8 mouse cellular contexts compared by ENCODE assay signal in the genomic region with DNA sequence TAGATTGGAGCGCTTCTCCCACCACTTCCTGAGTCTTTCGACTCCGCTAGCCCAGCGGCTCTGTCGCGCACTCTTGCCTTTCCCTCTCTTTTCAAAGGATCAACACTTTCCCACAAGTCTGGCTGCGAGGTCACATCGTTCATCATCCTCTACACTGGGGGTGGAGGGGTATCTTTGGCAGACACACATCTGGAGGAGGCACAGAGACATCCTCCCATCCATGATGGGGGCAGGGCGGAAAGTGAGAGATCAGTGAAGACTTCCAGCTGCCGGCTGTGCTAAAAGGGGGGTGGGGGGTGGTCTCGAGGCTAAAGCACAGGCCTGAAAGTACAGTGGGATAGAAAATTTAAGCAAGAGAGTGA. TPM values are rescaled to one million over a fixed set of nuclear protein-coding genes. Genes with fewer than 3 reads are reported as not detected.
DNase-seq lines count a peak whose midpoint lies in the region; ATAC-seq and TF ChIP-seq lines count a peak whose summit lies in the region.

No protein-coding gene starts in this region.

- peak overlapping the region; percentile 74 for H3K9ac ChIP-seq in embryonic facial prominence, embryonic 13.5 days
- peak overlapping the region; percentile 100 for H3K9ac ChIP-seq in hindbrain, postnatal 0 days (replicated peaks; ENCODE audit: low read length)
- peak overlapping the region; percentile 62 for H3K9ac ChIP-seq in lung, embryonic 16.5 days (ENCODE audit: low read length)
- H3K9ac ChIP-seq in stomach, embryonic 14.5 days (replicated peaks; ENCODE audit: low read depth, low read length): peak overlapping the region; percentile 37; the same call in 1 of the 2 replicates

- no peaks in the 10 kb centered on the region for H3K27me3 ChIP-seq in C2C12 (ENCODE audit: control insufficient read depth, insufficient read depth, insufficient read length)
- H3K27me3 ChIP-seq in embryonic facial prominence, embryonic 13.5 days: no peaks in the 10 kb centered on the region
- no peaks in the 10 kb centered on the region for H3K27me3 ChIP-seq in hindbrain, postnatal 0 days (ENCODE audit: insufficient read depth, low read length)
- H3K27me3 ChIP-seq in lung, embryonic 16.5 days (ENCODE audit: control insufficient read depth, insufficient read depth, low read depth, low read length): no peaks in the 10 kb centered on the region
- no peaks in the 10 kb centered on the region for H3K27me3 ChIP-seq in stomach, embryonic 14.5 days (ENCODE audit: control insufficient read depth, insufficient read depth, low read length)

- WGBS in embryonic facial prominence, embryonic 13.5 days: under 1% methylated on average over 11 of the region's 11 CpGs
- WGBS in hindbrain, postnatal 0 days: under 1% methylated on average over 11 of the region's 11 CpGs
- WGBS in lung, embryonic 16.5 days: under 1% methylated on average over 11 of the region's 11 CpGs
- 0% methylated on average over 11 of the region's 11 CpGs for WGBS in stomach, embryonic 14.5 days

- peak overlapping the region; percentile 94 for H3K4me2 ChIP-seq in embryonic facial prominence, embryonic 13.5 days
- H3K4me2 ChIP-seq in hindbrain, postnatal 0 days (ENCODE audit: low read depth, low read length): peak overlapping the region; percentile 91
- peak overlapping the region; percentile 83 for H3K4me2 ChIP-seq in lung, embryonic 16.5 days (ENCODE audit: low read depth, low read length)
- H3K4me2 ChIP-seq in stomach, embryonic 14.5 days (replicated peaks; ENCODE audit: low read depth, low read length): peak overlapping the region; percentile 67

- H3K4me1 ChIP-seq in embryonic facial prominence, embryonic 13.5 days: peaks cover 42% of the 10 kb centered on the region
- H3K4me1 ChIP-seq in hindbrain, postnatal 0 days (ENCODE audit: insufficient read depth, low read length): peaks cover 19% of the 10 kb centered on the region; the same call in 1 of the 2 replicates
- peaks cover 35% of the 10 kb centered on the region for H3K4me1 ChIP-seq in lung, embryonic 16.5 days (replicated peaks; ENCODE audit: control insufficient read depth, insufficient read depth, low read length)
- peaks cover 19% of the 10 kb centered on the region for H3K4me1 ChIP-seq in stomach, embryonic 14.5 days (ENCODE audit: control insufficient read depth, insufficient read depth, low read length)

- peaks cover 38% of the 10 kb centered on the region for H3K79me2 ChIP-seq in C2C12 (ENCODE audit: control insufficient read depth, insufficient read depth)

- H3K27ac ChIP-seq in embryonic facial prominence, embryonic 13.5 days: peak overlapping the region; percentile 96
- peak overlapping the region; percentile 96 for H3K27ac ChIP-seq in hindbrain, postnatal 0 days
- H3K27ac ChIP-seq in lung, embryonic 16.5 days (ENCODE audit: low read length): peak overlapping the region; percentile 96
- H3K27ac ChIP-seq in stomach, embryonic 14.5 days (ENCODE audit: low read length): peak overlapping the region; percentile 97

- peak overlapping the region; percentile 9 for H3ac ChIP-seq in C2C12 (ENCODE audit: control insufficient read depth, insufficient read length, low read depth)

- 0 out of 2 replicates have a peak, but pooled peaks have one; percentile 0 for ATAC-seq in embryonic facial prominence, embryonic 13.5 days (ENCODE audit: insufficient number of reproducible peaks, insufficient read depth, low FRiP score, low TSS enrichment, low read depth)
- ATAC-seq in hindbrain, postnatal 0 days: peak; percentile 13; the same call in 1 of the 2 replicates
- peak; percentile 54 for ATAC-seq in lung, embryonic 16.5 days (ENCODE audit: low read depth)
- ATAC-seq in stomach, embryonic 14.5 days (ENCODE audit: insufficient number of reproducible peaks, insufficient read depth, low FRiP score, low read depth): peak; percentile 7; the same call in 1 of the 2 replicates

- H3K36me3 ChIP-seq in C2C12 (ENCODE audit: control insufficient read depth, insufficient read depth): peaks cover 9% of the 10 kb centered on the region
- peaks cover 8% of the 10 kb centered on the region for H3K36me3 ChIP-seq in embryonic facial prominence, embryonic 13.5 days
- H3K36me3 ChIP-seq in hindbrain, postnatal 0 days (ENCODE audit: insufficient read depth, low read length): peaks cover 4% of the 10 kb centered on the region; the same call in 1 of the 2 replicates
- peaks cover 2% of the 10 kb centered on the region; the same call in 1 of the 2 replicates for H3K36me3 ChIP-seq in lung, embryonic 16.5 days (ENCODE audit: control insufficient read depth, insufficient read depth, low read length)
- H3K36me3 ChIP-seq in stomach, embryonic 14.5 days (ENCODE audit: control insufficient read depth, insufficient read depth, low read length): peaks cover 9% of the 10 kb centered on the region; the same call in 1 of the 2 replicates

- TF ChIP-seq CTCF in C2C12 (IDR thresholded peaks at IDR 0.05; ENCODE audit: control insufficient read depth, insufficient read depth, insufficient read length): no peak
- no peak for TF ChIP-seq CTCF in hindbrain, postnatal 0 days (IDR thresholded peaks at IDR 0.05; ENCODE audit: low read depth)

- peaks cover 27% of the 10 kb centered on the region for H3K79me3 ChIP-seq in C2C12 (ENCODE audit: low read depth)

- DNase-seq in adrenal gland, postnatal 14 days: peak; percentile 57
- no peak for DNase-seq in adrenal gland, adult (ENCODE audit: inconsistent age in 2 of 2, low spot score in 1 of 2)
- peak; percentile 28 for DNase-seq in hindbrain, postnatal 0 days (ENCODE audit: low spot score)
- DNase-seq in gastrocnemius, adult 8-10 months (ENCODE audit: low spot score in 2 of 2): no peak

- H3K9me3 ChIP-seq in embryonic facial prominence, embryonic 13.5 days: no peaks in the 10 kb centered on the region
- H3K9me3 ChIP-seq in hindbrain, postnatal 0 days (ENCODE audit: low read length): no peaks in the 10 kb centered on the region
- no peaks in the 10 kb centered on the region for H3K9me3 ChIP-seq in lung, embryonic 16.5 days (ENCODE audit: control insufficient read depth, low read length)
- no peaks in the 10 kb centered on the region for H3K9me3 ChIP-seq in stomach, embryonic 14.5 days (ENCODE audit: control insufficient read depth, low read depth, low read length)

- H3K4me3 ChIP-seq in C2C12 (ENCODE audit: insufficient read depth, poor library complexity, severe bottlenecking): no peak overlapping the region
- peak overlapping the region; percentile 95 for H3K4me3 ChIP-seq in embryonic facial prominence, embryonic 13.5 days
- H3K4me3 ChIP-seq in hindbrain, postnatal 0 days (ENCODE audit: low read length): peak overlapping the region; percentile 100
- H3K4me3 ChIP-seq in lung, embryonic 16.5 days (ENCODE audit: low read length): peak overlapping the region; percentile 73
- peak overlapping the region; percentile 98 for H3K4me3 ChIP-seq in stomach, embryonic 14.5 days (ENCODE audit: low read depth, low read length)

TF ChIP-seq in C2C12, 6 proteins besides CTCF, POLR2A, EP300 and RAD21:
- TF ChIP-seq FOSL1 (IDR thresholded peaks at IDR 0.05; ENCODE audit: insufficient read depth, low read length, poor library complexity, severe bottlenecking) (no peak), CEBPB (IDR thresholded peaks at IDR 0.05; ENCODE audit: low read depth) (no peak), MYOG (IDR thresholded peaks at IDR 0.05; ENCODE audit: control insufficient read depth, extremely low read depth, insufficient read length) (no peak), MYOD1 (IDR thresholded peaks at IDR 0.05; ENCODE audit: control insufficient read depth, insufficient read length, low read depth) (no peak), USF1 (IDR thresholded peaks at IDR 0.05; ENCODE audit: low read depth) (no peak), MAX (IDR thresholded peaks at IDR 0.05) (no peak)

RNA-seq across cellular contexts. Expression of gene Srf, which starts 0.6 kb away (rescaled TPM):
- total RNA-seq in adrenal gland, postnatal 14 days (2021): 38.4 and 39.2 TPM in 2 replicates
- polyA plus RNA-seq in C2C12 (2012; fragmentation: generic; extraction: Trizol): 101 TPM
- 6.3 and 8.9 TPM in 2 replicates for polyA plus RNA-seq in embryonic facial prominence, embryonic 13.5 days (2015; fragmentation: Nextera tagmentation; extraction: Ambion mirVana)
- total RNA-seq in hindbrain, postnatal 0 days (2014; rRNA removed): 67.0 and 67.3 TPM in 2 replicates
- polyA plus RNA-seq in hindbrain, postnatal 0 days (2015; fragmentation: Nextera tagmentation; extraction: Ambion mirVana): 3.0 and 3.8 TPM in 2 replicates
- 6.1 and 6.5 TPM in 2 replicates for polyA plus RNA-seq in lung, embryonic 16.5 days (2015; fragmentation: Nextera tagmentation; extraction: Ambion mirVana)
- polyA plus RNA-seq in stomach, embryonic 14.5 days (2014; fragmentation: Nextera tagmentation; extraction: Ambion mirVana): 12.2 and 15.7 TPM in 2 replicates
- total RNA-seq in gastrocnemius, adult 8-10 months (2022): 10 to 100 TPM; 81.6 to 89.5 (median 87.8) TPM

RNA-seq across cellular contexts. Expression of gene Cul9, which starts 10.4 kb away (rescaled TPM):
- total RNA-seq in adrenal gland, postnatal 14 days (2021): 17.1 and 20.7 TPM in 2 replicates
- polyA plus RNA-seq in C2C12 (2012; fragmentation: generic; extraction: Trizol): 0.60 TPM
- 10.7 and 11.4 TPM in 2 replicates for polyA plus RNA-seq in embryonic facial prominence, embryonic 13.5 days (2015; fragmentation: Nextera tagmentation; extraction: Ambion mirVana)
- total RNA-seq in hindbrain, postnatal 0 days (2014; rRNA removed): 55.3 and 58.2 TPM in 2 replicates
- 12.2 and 14.4 TPM in 2 replicates for polyA plus RNA-seq in hindbrain, postnatal 0 days (2015; fragmentation: Nextera tagmentation; extraction: Ambion mirVana)
- polyA plus RNA-seq in lung, embryonic 16.5 days (2015; fragmentation: Nextera tagmentation; extraction: Ambion mirVana): 4.0 and 4.1 TPM in 2 replicates
- 3.6 and 5.6 TPM in 2 replicates for polyA plus RNA-seq in stomach, embryonic 14.5 days (2014; fragmentation: Nextera tagmentation; extraction: Ambion mirVana)
- 10 to 100 TPM; 15.2 to 16.6 (median 15.4) TPM for total RNA-seq in gastrocnemius, adult 8-10 months (2022)

Comparison
In these comparisons a context has a peak if more than half of its experiments do, and no peak if none do; other contexts are left out.
1. DNase-seq: peak in adrenal gland, postnatal 14 days (single experiment) and hindbrain, postnatal 0 days (single experiment); none in adrenal gland, adult (0 of 2) and gastrocnemius, adult 8-10 months (0 of 2).
2. ATAC-seq: peak in every context shown above with its lines; median percentile 54 in lung, embryonic 16.5 days; 13 in hindbrain, postnatal 0 days; 7 in stomach, embryonic 14.5 days; 0 in embryonic facial prominence, embryonic 13.5 days.
3. H3K9ac ChIP-seq: peak in every context shown above with its lines; median percentile 100 in hindbrain, postnatal 0 days; 74 in embryonic facial prominence, embryonic 13.5 days; 62 in lung, embryonic 16.5 days; 37 in stomach, embryonic 14.5 days.
4. Peak in every context shown above with its lines, with median percentiles within 50 percentile points of each other: H3K27ac ChIP-seq and H3K4me2 ChIP-seq.